ENCODE assay signal across 19 mouse cellular contexts in genomic region chr8:87800121-87800520, GRCm38 (mm10).
A peak's percentile ranks its signal among the peaks of the same experiment; 100 is the strongest.
DNase-seq lines count a peak whose midpoint lies in the region; ATAC-seq lines count a peak whose summit lies in the region.
"Had no signal": no experiment of that assay in that cellular context is flagged by ENCODE, and none has a peak within 500 bp of the region (broad histone marks: within the 10 kb centered on the region; RNA-seq: fewer than 3 reads in every experiment).

No protein-coding gene starts in this region.

- DNase-seq in embryonic facial prominence, embryonic 10.5 days (ENCODE audit: low spot score) = no peak
- no peak for DNase-seq in embryonic facial prominence, embryonic 14.5 days (ENCODE audit: low spot score)
- peak; percentile 87 for DNase-seq in layer of hippocampus, adult 9-11 months
- DNase-seq in right cerebral cortex, adult 2 months (ENCODE audit: low spot score in 2 of 2) = peak; percentile 58 to 60
- no peak for DNase-seq in spleen, adult 12 weeks (ENCODE audit: low spot score)
- DNase-seq in adrenal gland, postnatal 10 days = no peak
- DNase-seq in gastrocnemius, postnatal 14 days = no peak
- DNase-seq: cerebellum, adult 2 months; embryo, embryonic 11 days; gastrocnemius, postnatal 25 days; heart, postnatal 4 days; kidney, postnatal 10 days; lung, adult 18-20 months had no signal

- H3K9ac ChIP-seq in embryonic facial prominence, embryonic 13.5 days = no peak overlapping the region
- H3K9ac ChIP-seq in embryonic facial prominence, embryonic 14.5 days (ENCODE audit: low read depth, low read length) = no peak overlapping the region
- H3K9ac ChIP-seq: forebrain, embryonic 12.5 days; limb, embryonic 12.5 days had no signal

- H3K4me3 ChIP-seq in embryonic facial prominence, embryonic 13.5 days = no peak overlapping the region
- no peak overlapping the region for H3K4me3 ChIP-seq in embryonic facial prominence, embryonic 10.5 days
- no peak overlapping the region for H3K4me3 ChIP-seq in embryonic facial prominence, embryonic 14.5 days (ENCODE audit: low read depth, low read length)
- H3K4me3 ChIP-seq: forebrain, embryonic 12.5 days; limb, embryonic 12.5 days had no signal

- no peaks in the 10 kb centered on the region for H3K36me3 ChIP-seq in embryonic facial prominence, embryonic 13.5 days
- H3K36me3 ChIP-seq in embryonic facial prominence, embryonic 10.5 days (replicated peaks) = peaks cover 7% of the 10 kb centered on the region; the same call in 1 of the 2 replicates
- H3K36me3 ChIP-seq in embryonic facial prominence, embryonic 14.5 days (ENCODE audit: control insufficient read depth, insufficient read depth, low read length) = no peaks in the 10 kb centered on the region
- H3K36me3 ChIP-seq: forebrain, embryonic 12.5 days; limb, embryonic 12.5 days had no signal

- H3K27me3 ChIP-seq in embryonic facial prominence, embryonic 13.5 days = no peaks in the 10 kb centered on the region
- no peaks in the 10 kb centered on the region for H3K27me3 ChIP-seq in embryonic facial prominence, embryonic 10.5 days (replicated peaks; ENCODE audit: low read depth, poor library complexity, severe bottlenecking)
- H3K27me3 ChIP-seq in embryonic facial prominence, embryonic 14.5 days (replicated peaks; ENCODE audit: control insufficient read depth, insufficient read depth, low read length) = no peaks in the 10 kb centered on the region
- H3K27me3 ChIP-seq: CH12.LX; forebrain, embryonic 12.5 days; limb, embryonic 12.5 days had no signal

- H3K4me1 ChIP-seq in embryonic facial prominence, embryonic 13.5 days = peaks cover 47% of the 10 kb centered on the region
- peaks cover 51% of the 10 kb centered on the region for H3K4me1 ChIP-seq in embryonic facial prominence, embryonic 10.5 days
- peaks cover 30% of the 10 kb centered on the region for H3K4me1 ChIP-seq in embryonic facial prominence, embryonic 14.5 days (ENCODE audit: control insufficient read depth, insufficient read depth, low read length)

- 0 out of 2 replicates have a peak overlapping the region, but pooled peaks have one; percentile 34 for H3K27ac ChIP-seq in embryonic facial prominence, embryonic 13.5 days
- no peak overlapping the region for H3K27ac ChIP-seq in embryonic facial prominence, embryonic 10.5 days (replicated peaks)
- peak overlapping the region; percentile 48 for H3K27ac ChIP-seq in embryonic facial prominence, embryonic 14.5 days (replicated peaks; ENCODE audit: low read depth, low read length)
- H3K27ac ChIP-seq: forebrain, embryonic 12.5 days; limb, embryonic 12.5 days had no signal

- ATAC-seq in embryonic facial prominence, embryonic 13.5 days (ENCODE audit: insufficient number of reproducible peaks, insufficient read depth, low FRiP score, low TSS enrichment, low read depth) = no peak
- ATAC-seq in embryonic facial prominence, embryonic 14.5 days (ENCODE audit: low read depth) = no peak
- ATAC-seq: intestine, embryonic 16.5 days had no signal

- 70% methylated on average over 11 of the region's 11 CpGs for WGBS in embryonic facial prominence, embryonic 13.5 days
- WGBS in embryonic facial prominence, embryonic 10.5 days = 89% methylated on average over 11 of the region's 11 CpGs
- 66% methylated on average over 11 of the region's 11 CpGs for WGBS in embryonic facial prominence, embryonic 14.5 days

- no peak overlapping the region for H3K4me2 ChIP-seq in embryonic facial prominence, embryonic 13.5 days
- no peak overlapping the region for H3K4me2 ChIP-seq in embryonic facial prominence, embryonic 14.5 days (ENCODE audit: low read depth, low read length)
- H3K4me2 ChIP-seq: forebrain, embryonic 12.5 days; heart, embryonic 11.5 days; limb, embryonic 12.5 days had no signal

- H3K9me3 ChIP-seq in embryonic facial prominence, embryonic 13.5 days = no peaks in the 10 kb centered on the region
- no peaks in the 10 kb centered on the region for H3K9me3 ChIP-seq in embryonic facial prominence, embryonic 10.5 days
- no peaks in the 10 kb centered on the region for H3K9me3 ChIP-seq in embryonic facial prominence, embryonic 14.5 days (ENCODE audit: control insufficient read depth, low read length)
- H3K9me3 ChIP-seq: forebrain, embryonic 12.5 days; limb, embryonic 12.5 days had no signal

- intact Hi-C loops in gastrocnemius, postnatal 14 days (cut with DNase I; ENCODE audit: low total_unique reads) = no loop called here

Comparison
In these comparisons a context has a peak if more than half of its experiments do, and no peak if none do; other contexts are left out.
1. DNase-seq: peak in layer of hippocampus, adult 9-11 months (single experiment) and right cerebral cortex, adult 2 months (2 of 2); none in embryonic facial prominence, embryonic 10.5 days (single experiment), embryonic facial prominence, embryonic 14.5 days (single experiment), spleen, adult 12 weeks (single experiment), adrenal gland, postnatal 10 days (single experiment) and gastrocnemius, postnatal 14 days (single experiment).